Mouse (Mus musculus) adipose tissue, adult 10 weeks (tissue): ENCODE measurements around the gene Ranbp1. TPM values are rescaled to one million over a fixed set of nuclear protein-coding genes. Genes with fewer than 3 reads are reported as not detected.

Source experiments
- polyA plus RNA-seq: library from polyadenylated mRNA; stranded (reverse); fragments of 350-450 nt; fragmentation: Illumina TruSeq; extraction: RNeasy Lipid Tissue Mini Kit (QIAGEN cat#74804); gene quantifications from one replicate; pipeline ENCODE4 v1.2.3, GENCODE M21; 2014; ENCODE audit warnings: low read depth, low replicate concordance

Ranbp1 gene
- 78.9 TPM for polyA plus RNA-seq

DNA sequence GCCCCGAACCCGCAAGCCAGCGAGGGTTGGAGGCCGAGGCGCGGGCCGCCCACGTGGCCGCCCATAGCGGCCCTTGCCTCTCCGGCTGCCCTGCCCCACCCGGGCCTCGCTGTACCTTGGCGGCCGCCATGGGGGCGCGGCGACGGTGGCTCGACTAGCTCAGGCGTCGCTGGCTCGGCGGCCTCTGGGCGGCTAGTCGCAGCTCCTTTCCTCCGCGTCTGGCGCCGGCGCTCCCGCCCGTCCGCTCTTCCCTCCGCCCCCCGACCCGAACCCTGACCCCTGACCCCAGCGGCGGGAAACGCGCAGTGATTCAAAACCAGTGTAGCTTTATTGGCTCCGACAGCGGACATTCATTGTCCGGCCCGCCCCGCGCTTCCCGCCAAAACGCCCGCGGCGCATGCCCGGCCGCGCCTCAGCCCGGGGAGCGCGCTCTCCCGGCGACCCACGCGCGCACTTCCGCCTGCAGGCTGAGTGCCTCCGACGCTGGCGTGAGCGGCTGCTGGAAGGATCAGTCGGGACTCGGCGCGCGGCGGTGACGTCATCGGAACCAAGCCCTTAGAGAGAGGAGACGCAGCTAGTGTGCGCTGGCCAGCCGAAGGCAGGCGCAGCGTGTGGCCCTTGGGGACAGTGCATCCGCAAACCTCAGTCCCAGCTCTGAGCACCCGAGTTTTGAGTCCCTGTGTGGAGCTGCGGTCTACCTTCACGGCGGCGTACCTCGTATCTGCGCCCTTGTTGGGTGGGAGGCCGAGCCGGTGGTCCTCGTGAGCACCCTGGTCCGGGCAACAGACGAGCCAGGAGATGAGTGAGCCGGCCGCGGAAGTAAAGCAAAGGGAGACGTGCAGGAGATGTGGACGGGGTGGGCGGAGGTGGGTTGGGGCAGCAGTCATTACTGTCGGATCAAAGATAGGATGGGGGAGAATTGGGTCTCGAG lies at the start of gene Ranbp1, which contains the start of gene Trmt2a:
Gene Ranbp1 (minus strand): TSS at position 300 of the 931 bp plus-strand sequence.
Gene Trmt2a (plus strand): TSS at position 247 of the 931 bp plus-strand sequence.

DNA sequence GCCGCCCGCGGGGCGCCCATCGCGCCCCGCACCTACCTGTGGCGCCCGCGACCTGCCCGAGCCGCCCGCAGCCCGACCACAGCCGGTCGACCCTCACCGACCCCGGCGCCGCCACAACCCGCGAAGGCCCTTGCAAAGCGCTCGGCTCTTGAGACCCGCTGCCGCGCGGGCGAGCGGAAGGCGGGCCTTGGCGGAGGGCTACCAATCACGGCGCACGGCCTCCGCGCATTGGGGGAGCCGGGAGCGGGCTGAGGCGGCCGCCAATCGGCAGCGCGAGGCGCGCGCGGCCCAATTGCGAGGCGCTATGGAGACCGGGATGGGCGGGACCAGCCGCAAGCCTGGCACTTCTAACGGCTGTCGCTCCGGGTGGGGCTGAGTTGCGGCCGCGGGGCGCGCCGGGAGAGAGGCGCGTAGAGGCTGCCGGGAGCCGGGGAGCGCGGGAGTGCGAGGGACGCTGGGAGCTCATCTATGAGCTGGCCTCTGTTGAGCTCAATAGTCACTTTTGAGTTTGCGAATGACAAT lies 40.6 kb upstream of the Ranbp1 start, which contains the start of gene Dgcr8:
Gene Dgcr8 (minus strand): TSS at position 180 of the 522 bp plus-strand sequence.

DNA sequence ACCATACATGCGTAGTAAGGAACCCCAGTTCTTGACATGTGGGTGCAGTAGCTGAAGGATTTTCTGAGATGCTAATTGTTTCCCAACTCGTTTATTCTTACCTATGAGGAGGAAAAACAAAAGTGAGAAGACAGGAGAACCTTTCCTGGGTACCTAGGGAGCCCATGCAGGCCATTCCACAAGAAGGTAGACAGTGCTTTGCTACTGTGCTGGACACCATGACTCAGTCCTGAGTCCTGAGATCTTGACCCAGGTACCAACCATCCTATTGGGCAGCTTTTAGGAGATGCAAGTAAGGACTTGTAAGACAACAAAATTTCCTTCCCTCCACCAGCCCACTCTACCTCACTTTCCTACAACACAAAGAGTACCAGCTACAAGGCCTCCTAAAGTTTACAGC lies 9.7 kb upstream of the Ranbp1 start, which contains the start of gene Gm49776:
Gene Gm49776 (minus strand): TSS at position 101 of the 400 bp plus-strand sequence.

DNA sequence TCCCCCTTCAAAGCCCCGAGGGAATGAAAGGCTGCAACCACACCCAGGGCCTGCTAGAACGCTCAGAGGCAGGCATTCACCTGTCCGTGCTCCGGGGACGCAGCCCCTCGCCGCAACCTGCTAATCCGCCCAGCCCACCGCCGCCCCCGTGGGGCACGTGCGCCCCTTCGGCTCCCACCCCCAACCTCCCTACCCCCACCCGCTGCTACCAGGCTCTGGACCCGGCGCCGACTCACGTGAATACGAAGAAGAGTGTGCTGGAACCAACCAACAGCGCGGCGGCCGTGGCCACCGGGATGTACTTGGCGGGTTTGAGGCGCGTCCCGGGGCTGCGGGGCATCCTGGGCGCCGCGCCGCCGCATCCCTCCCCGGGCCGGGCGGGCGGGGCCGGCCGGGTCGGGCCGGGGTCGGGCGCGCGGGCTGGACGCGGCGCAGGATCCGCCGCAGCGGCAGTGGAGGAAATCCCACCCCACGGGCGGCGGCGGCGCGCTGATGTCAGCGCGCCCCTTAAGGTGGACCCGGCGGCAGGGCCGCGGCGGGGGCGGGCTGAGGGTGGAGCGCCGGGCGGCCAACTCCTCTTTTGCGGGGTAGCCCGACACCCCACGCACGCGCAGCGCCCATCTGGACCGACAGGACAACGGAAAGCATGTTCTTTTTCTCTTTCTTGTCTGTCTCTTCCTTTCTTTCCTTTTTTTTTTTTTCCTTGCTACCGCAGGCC lies 13.7 kb downstream of the Ranbp1 start, which contains the start of gene Zdhhc8:
Gene Zdhhc8 (minus strand): TSS at position 466 of the 718 bp plus-strand sequence.

DNA sequence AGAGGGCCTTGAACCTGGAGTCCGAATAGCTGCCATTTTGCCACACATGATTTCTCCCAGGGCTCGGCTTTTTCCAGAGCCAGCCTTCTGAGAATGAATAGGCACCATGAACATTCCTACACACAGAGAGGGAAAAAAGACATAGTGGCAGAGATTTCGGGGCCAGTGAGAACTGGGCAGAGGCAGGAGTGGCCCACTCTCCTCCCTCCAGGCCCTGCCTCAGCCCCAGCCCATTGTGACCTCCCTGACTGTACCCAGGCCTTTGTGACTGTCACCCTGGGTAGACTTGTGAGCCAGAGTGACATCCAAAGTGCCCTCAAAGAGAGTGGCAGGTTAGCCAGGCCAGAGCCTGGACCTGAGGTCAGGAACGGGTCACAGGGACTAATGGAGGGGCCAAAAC lies 31.0 kb downstream of the Ranbp1 start, which contains the start of gene Ccdc188:
Gene Ccdc188 (plus strand): TSS at position 301 of the 400 bp plus-strand sequence.

Other genes starting within 250 kb of the Ranbp1 start
- gene Dgcr6, start 195.9 kb downstream of the Ranbp1 start, polyA plus RNA-seq = 68.8 TPM
- gene Prodh, start 158.5 kb downstream of the Ranbp1 start, polyA plus RNA-seq = 54.2 TPM
- 1.4 TPM for gene Rtn4r, start 121.1 kb downstream of the Ranbp1 start, polyA plus RNA-seq
- gene Ccdc188, start 30.9 kb downstream of the Ranbp1 start, polyA plus RNA-seq = 1.2 TPM
- 22.6 TPM for gene Zdhhc8, start 13.6 kb downstream of the Ranbp1 start, polyA plus RNA-seq
- gene Trmt2a, start 53 bp downstream of the Ranbp1 start, polyA plus RNA-seq = 49.6 TPM
- 0.79 TPM for gene Gm49776, start 9.6 kb upstream of the Ranbp1 start, polyA plus RNA-seq
- 17.6 TPM for gene Dgcr8, start 40.5 kb upstream of the Ranbp1 start, polyA plus RNA-seq
- gene Tango2, start 99.4 kb upstream of the Ranbp1 start, polyA plus RNA-seq = 24.3 TPM
- 37.1 TPM for gene Arvcf, start 99.5 kb upstream of the Ranbp1 start, polyA plus RNA-seq
- gene Txnrd2, start 177.7 kb upstream of the Ranbp1 start, polyA plus RNA-seq = 16.5 TPM
- gene Comt, start 178.1 kb upstream of the Ranbp1 start, polyA plus RNA-seq = 220 TPM
- 5.4 TPM for gene Gnb1l, start 250.0 kb upstream of the Ranbp1 start, polyA plus RNA-seq